Comparison of ENCODE assay signal across 20 mouse cellular contexts in genomic region chr11:65256143-65256542, GRCm38 (mm10). TPM values are rescaled to one million over a fixed set of nuclear protein-coding genes. Genes with fewer than 3 reads are reported as not detected.
DNase-seq lines count a peak whose midpoint lies in the region; ATAC-seq lines count a peak whose summit lies in the region.
"Had no signal": no experiment of that assay in that cellular context is flagged by ENCODE, and none has a peak within 500 bp of the region (broad histone marks: within the 10 kb centered on the region; RNA-seq: fewer than 3 reads in every experiment).

No protein-coding gene starts in this region.

- peaks cover 77% of the 10 kb centered on the region for H3K4me1 ChIP-seq in heart, embryonic 13.5 days
- H3K4me1 ChIP-seq in lung, embryonic 15.5 days: peaks cover 14% of the 10 kb centered on the region
- H3K4me1 ChIP-seq: midbrain, embryonic 12.5 days had no signal

- H3K27ac ChIP-seq in heart, embryonic 13.5 days (replicated peaks): peak overlapping the region; percentile 29
- H3K27ac ChIP-seq in lung, embryonic 15.5 days: no peak overlapping the region
- H3K27ac ChIP-seq: hindbrain, embryonic 14.5 days; macrophage; midbrain, embryonic 12.5 days had no signal

- no peaks in the 10 kb centered on the region for H3K27me3 ChIP-seq in heart, embryonic 13.5 days (replicated peaks)
- H3K27me3 ChIP-seq in lung, embryonic 15.5 days: no peaks in the 10 kb centered on the region; the same call in 1 of the 2 replicates
- H3K27me3 ChIP-seq: CH12.LX; midbrain, embryonic 12.5 days had no signal

- no peak for ATAC-seq in heart, embryonic 13.5 days (ENCODE audit: extremely low read depth, insufficient number of reproducible peaks, low FRiP score, low TSS enrichment)
- no peak; the same call in 1 of the 2 replicates for ATAC-seq in lung, embryonic 15.5 days (ENCODE audit: borderline replicate concordance, extremely low read depth, low FRiP score, low TSS enrichment)
- ATAC-seq: forebrain, postnatal 0 days had no signal

- peak overlapping the region; percentile 51; the same call in 1 of the 2 replicates for H3K9ac ChIP-seq in heart, embryonic 13.5 days
- no peak overlapping the region for H3K9ac ChIP-seq in lung, embryonic 15.5 days
- H3K9ac ChIP-seq: forebrain, postnatal 0 days; hindbrain, embryonic 14.5 days; midbrain, embryonic 12.5 days had no signal

- 57% methylated on average over 11 of the region's 11 CpGs for WGBS in heart, embryonic 13.5 days
- WGBS in lung, embryonic 15.5 days: 40% methylated on average over 11 of the region's 11 CpGs

- peaks cover 6% of the 10 kb centered on the region; the same call in 1 of the 2 replicates for H3K36me3 ChIP-seq in heart, embryonic 13.5 days
- no peaks in the 10 kb centered on the region for H3K36me3 ChIP-seq in lung, embryonic 15.5 days
- H3K36me3 ChIP-seq: midbrain, embryonic 12.5 days had no signal

- H3K4me2 ChIP-seq in heart, embryonic 13.5 days: peak overlapping the region; percentile 32
- H3K4me2 ChIP-seq in lung, embryonic 15.5 days: peak overlapping the region; percentile 26
- H3K4me2 ChIP-seq: hindbrain, embryonic 14.5 days; midbrain, embryonic 12.5 days had no signal

- no peaks in the 10 kb centered on the region for H3K9me3 ChIP-seq in heart, embryonic 13.5 days
- no peaks in the 10 kb centered on the region for H3K9me3 ChIP-seq in lung, embryonic 15.5 days
- H3K9me3 ChIP-seq: midbrain, embryonic 12.5 days had no signal

- peak; percentile 46 to 48 for DNase-seq in cerebellum, postnatal 10 days
- no peak for DNase-seq in cerebellum, adult 8-10 months
- no peak for DNase-seq in heart, adult 9 months (ENCODE audit: low spot score in 2 of 2)
- no peak for DNase-seq in lung, postnatal 36 days
- DNase-seq in retina, postnatal 1 day: peak; percentile 70
- no peak for DNase-seq in c-Kit-positive CD71-positive TER-119-positive erythroid progenitor cells, embryonic 14.5 days (ENCODE audit: low spot score)
- DNase-seq: adrenal gland, postnatal 36 days; forebrain, postnatal 0 days; gastrocnemius, postnatal 14 days; kidney, adult 8-10 months; kidney, postnatal 36 days; liver; right cerebral cortex, postnatal 25 days had no signal

- no peak overlapping the region for H3K4me3 ChIP-seq in heart, embryonic 13.5 days
- H3K4me3 ChIP-seq in lung, embryonic 15.5 days: no peak overlapping the region
- H3K4me3 ChIP-seq: erythroblast, embryonic 14.5 days; midbrain, embryonic 12.5 days had no signal

RNA-seq across cellular contexts. Expression of gene Myocd, which starts 13.6 kb away (rescaled TPM):
- polyA plus RNA-seq in heart, embryonic 13.5 days (2015; fragmentation: Nextera tagmentation; extraction: Ambion mirVana): 60.7 and 67.1 TPM in 2 replicates
- 18.4 and 22.9 TPM in 2 replicates for polyA plus RNA-seq in lung, embryonic 15.5 days (2015; fragmentation: Nextera tagmentation; extraction: Ambion mirVana)
- polyA plus RNA-seq: erythroblast, embryonic 14.5 days; macrophage had no signal

Comparison
In these comparisons a context has a peak if more than half of its experiments do, and no peak if none do; other contexts are left out.
1. DNase-seq: peak in cerebellum, postnatal 10 days (2 of 2) and retina, postnatal 1 day (single experiment); none in cerebellum, adult 8-10 months (single experiment), heart, adult 9 months (0 of 2), lung, postnatal 36 days (single experiment) and c-Kit-positive CD71-positive TER-119-positive erythroid progenitor cells, embryonic 14.5 days (single experiment).